Mouse (Mus musculus): ENCODE measurements at regions not wholly inside any gene's neighbourhood (a gene's known extent, or its start where the extent isn't known, plus 50 kb on each side); places are given as distances from the start of the nearest gene placed in this dataset.

DNA sequence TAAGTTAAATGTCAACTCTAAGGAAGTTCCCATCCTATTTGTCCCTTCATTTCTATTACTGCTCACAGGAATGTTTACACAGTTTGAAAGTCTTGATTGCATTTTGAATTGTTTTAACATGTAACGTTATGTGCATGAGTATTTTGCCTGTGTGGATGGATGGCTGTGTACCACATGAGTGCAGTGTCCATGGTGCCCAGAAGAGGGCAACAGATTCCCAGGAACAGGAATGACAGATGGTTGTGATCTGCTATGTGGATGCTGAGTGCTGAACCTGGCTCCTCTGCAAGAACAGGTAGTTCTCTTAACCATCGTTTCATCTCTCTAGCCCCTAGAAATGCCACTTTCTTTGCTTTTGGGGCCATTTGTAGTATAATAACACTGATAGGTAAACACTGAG lies 597.9 kb upstream of the Zwint start:
- WGBS = 83% methylated on average over 2 of the region's 2 CpGs
- Histone ChIP-seq H3K27ac (ENCODE audit: low read length) (no peak overlapping the region), H3K27me3 (replicated peaks; ENCODE audit: insufficient read depth, low read length) (no peaks in the 10 kb centered on the region), H3K36me3 (ENCODE audit: insufficient read depth, low read length) (no peaks in the 10 kb centered on the region), H3K4me1 (ENCODE audit: insufficient read depth, low read depth, low read length) (no peaks in the 10 kb centered on the region), H3K4me2 (replicated peaks; ENCODE audit: low read depth, low read length) (no peak overlapping the region), H3K9me3 (ENCODE audit: low read length) (no peaks in the 10 kb centered on the region), H3K4me3 (ENCODE audit: low read depth, low read length) (no peak overlapping the region), H3K9ac (replicated peaks; ENCODE audit: low read depth) (no peak overlapping the region)
- DNase-seq (ENCODE audit: low spot score) (no peak), ATAC-seq (no peak)
- no peak for TF ChIP-seq EP300 (IDR thresholded peaks at IDR 0.05)
- TF ChIP-seq CTCF (IDR thresholded peaks at IDR 0.05) = no peak

DNA sequence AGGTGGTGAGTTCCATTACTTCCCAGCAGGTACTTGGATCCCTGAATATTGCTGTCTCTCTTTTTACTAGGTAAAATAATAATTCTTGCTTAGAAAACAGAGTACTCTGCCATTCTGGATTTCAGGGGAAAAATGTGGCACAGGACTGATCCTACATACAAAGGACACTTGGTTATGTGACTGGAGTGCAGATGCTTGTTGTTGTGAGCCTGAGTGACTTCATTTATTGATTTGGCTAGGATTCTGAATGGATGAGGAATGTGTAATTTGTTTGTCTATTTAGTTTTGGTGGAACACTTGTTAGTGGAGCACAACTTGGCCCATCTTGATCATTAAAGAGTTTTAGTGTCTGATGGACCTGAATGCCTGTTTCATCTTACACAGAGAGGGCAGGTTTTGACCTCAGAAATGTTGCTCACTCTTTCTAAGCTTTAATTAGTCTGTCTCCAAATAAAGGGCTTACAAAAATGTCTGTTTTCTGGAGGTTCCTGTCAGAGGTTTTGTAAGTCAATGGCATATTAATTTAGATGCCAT lies 583.4 kb upstream of the Zwint start:
- Histone ChIP-seq H3K9me3 (ENCODE audit: low read length) (no peaks in the 10 kb centered on the region), H3K27ac (ENCODE audit: low read length) (no peak overlapping the region), H3K4me1 (ENCODE audit: insufficient read depth, low read depth, low read length) (no peaks in the 10 kb centered on the region), H3K27me3 (replicated peaks; ENCODE audit: insufficient read depth, low read length) (no peaks in the 10 kb centered on the region), H3K36me3 (ENCODE audit: insufficient read depth, low read length) (no peaks in the 10 kb centered on the region), H3K9ac (replicated peaks; ENCODE audit: low read depth) (no peak overlapping the region), H3K4me2 (replicated peaks; ENCODE audit: low read depth, low read length) (no peak overlapping the region), H3K4me3 (ENCODE audit: low read depth, low read length) (no peak overlapping the region)
- DNase-seq (ENCODE audit: low spot score) (no peak), ATAC-seq (no peak)
- no peak for TF ChIP-seq CTCF (IDR thresholded peaks at IDR 0.05)
- no peak for TF ChIP-seq EP300 (IDR thresholded peaks at IDR 0.05)

DNA sequence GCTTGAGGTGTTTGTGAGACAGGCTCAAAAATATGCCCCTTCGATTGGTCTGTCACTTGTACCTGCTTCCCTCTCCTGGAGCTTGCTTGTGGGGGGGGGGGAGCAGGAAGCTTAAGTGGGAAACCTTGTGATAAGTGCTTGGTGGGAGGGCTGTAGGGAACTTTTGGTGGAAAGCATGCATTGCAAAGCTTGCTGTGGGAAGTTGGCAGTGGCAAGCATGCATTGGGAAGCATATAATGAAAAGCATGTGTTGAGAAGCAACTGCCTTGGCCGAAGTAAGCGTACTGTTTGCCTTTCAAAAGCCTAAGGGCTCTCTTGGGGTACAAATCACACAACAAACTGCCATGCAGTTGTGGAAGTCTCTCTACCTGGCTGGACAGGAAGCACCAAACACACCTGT lies 576.3 kb upstream of the Zwint start:
- no peak for DNase-seq (ENCODE audit: low spot score)
- TF ChIP-seq CTCF (IDR thresholded peaks at IDR 0.05) (no peak), EP300 (IDR thresholded peaks at IDR 0.05) (no peak)

DNA sequence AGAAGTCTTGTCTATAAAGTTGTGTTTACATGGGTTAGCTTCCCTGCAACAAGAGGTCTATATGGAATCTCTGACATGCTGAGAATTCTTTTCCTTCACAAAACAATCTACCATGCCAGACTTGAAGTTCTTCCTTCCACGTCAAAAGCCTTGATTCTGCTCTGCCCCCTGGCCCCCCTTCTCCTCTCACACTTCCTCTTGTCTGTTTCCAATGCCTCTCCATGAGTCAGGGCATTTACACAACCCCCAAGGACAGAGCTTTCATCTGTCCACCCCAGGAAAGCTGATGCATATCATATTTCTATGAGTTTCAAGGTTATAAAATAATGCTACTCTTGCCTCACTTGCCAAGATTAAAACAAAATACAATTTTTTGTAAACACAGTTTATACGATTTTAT lies 557.7 kb upstream of the Zwint start:
- ATAC-seq (no peak), DNase-seq (ENCODE audit: low spot score) (no peak)
- no peaks in the 10 kb centered on the region for H3K9me3 ChIP-seq (ENCODE audit: low read length)
- WGBS = 33% methylated on average over 2 of the region's 2 CpGs
- H3K4me3 ChIP-seq (ENCODE audit: low read depth, low read length) = no peak overlapping the region
- H3K27me3 ChIP-seq (replicated peaks; ENCODE audit: insufficient read depth, low read length) = no peaks in the 10 kb centered on the region
- no peak overlapping the region for H3K9ac ChIP-seq (replicated peaks; ENCODE audit: low read depth)
- H3K4me1 ChIP-seq (ENCODE audit: insufficient read depth, low read depth, low read length) = no peaks in the 10 kb centered on the region
- no peaks in the 10 kb centered on the region for H3K36me3 ChIP-seq (ENCODE audit: insufficient read depth, low read length)
- no peak overlapping the region for H3K27ac ChIP-seq (ENCODE audit: low read length)
- no peak overlapping the region for H3K4me2 ChIP-seq (replicated peaks; ENCODE audit: low read depth, low read length)
- TF ChIP-seq CTCF (IDR thresholded peaks at IDR 0.05) (no peak), EP300 (IDR thresholded peaks at IDR 0.05) (no peak)

More for the DNA sequence above, 576.3 kb upstream of the Zwint start:
- no peak for ATAC-seq
- 83% methylated on average over 3 of the region's 3 CpGs for WGBS
- Histone ChIP-seq H3K9ac (replicated peaks; ENCODE audit: low read depth) (no peak overlapping the region), H3K27ac (ENCODE audit: low read length) (no peak overlapping the region), H3K4me1 (ENCODE audit: insufficient read depth, low read depth, low read length) (no peaks in the 10 kb centered on the region), H3K36me3 (ENCODE audit: insufficient read depth, low read length) (no peaks in the 10 kb centered on the region), H3K4me3 (ENCODE audit: low read depth, low read length) (no peak overlapping the region), H3K4me2 (replicated peaks; ENCODE audit: low read depth, low read length) (no peak overlapping the region), H3K27me3 (replicated peaks; ENCODE audit: insufficient read depth, low read length) (no peaks in the 10 kb centered on the region), H3K9me3 (ENCODE audit: low read length) (no peaks in the 10 kb centered on the region)

DNA sequence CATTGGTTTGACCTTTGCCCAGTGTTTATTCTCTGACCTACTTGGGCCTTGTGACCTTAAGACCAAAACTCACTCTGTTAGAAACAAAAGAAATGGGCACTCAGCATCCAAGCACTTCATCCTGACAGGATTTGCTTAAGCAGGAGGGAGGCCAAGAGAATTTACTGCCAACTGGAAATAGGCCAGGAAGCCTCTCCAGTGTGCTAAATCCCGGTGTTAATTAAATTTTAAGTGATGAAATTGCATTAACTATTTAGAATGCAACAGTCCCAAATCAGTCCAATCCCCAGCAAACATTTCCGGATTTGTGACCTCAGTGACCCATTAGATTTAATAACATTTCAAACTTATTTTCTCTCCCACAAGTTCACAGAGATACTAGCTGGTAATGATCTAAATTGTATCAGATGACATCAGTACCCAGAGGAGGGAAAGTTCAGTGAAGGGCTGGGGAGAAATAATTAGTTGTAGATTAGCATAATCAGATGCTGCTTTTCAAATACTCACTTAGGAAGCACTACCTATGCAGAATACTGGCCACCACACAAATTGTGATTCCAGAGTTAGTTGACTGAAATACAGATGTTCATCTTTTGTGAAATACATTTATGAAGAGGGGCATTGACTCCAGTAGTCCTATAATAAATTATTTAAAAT lies 555.4 kb upstream of the Zwint start:
- WGBS = 59% methylated on average over 2 of the region's 2 CpGs
- no peak for TF ChIP-seq CTCF (IDR thresholded peaks at IDR 0.05)
- TF ChIP-seq EP300 (IDR thresholded peaks at IDR 0.05) = no peak
- H3K4me1 ChIP-seq (ENCODE audit: insufficient read depth, low read depth, low read length) = no peaks in the 10 kb centered on the region
- DNase-seq (ENCODE audit: low spot score) = no peak
- no peak overlapping the region for H3K9ac ChIP-seq (replicated peaks; ENCODE audit: low read depth)
- ATAC-seq = no peak
- no peak overlapping the region for H3K27ac ChIP-seq (ENCODE audit: low read length)
- H3K36me3 ChIP-seq (ENCODE audit: insufficient read depth, low read length) = no peaks in the 10 kb centered on the region
- no peaks in the 10 kb centered on the region for H3K9me3 ChIP-seq (ENCODE audit: low read length)
- no peaks in the 10 kb centered on the region for H3K27me3 ChIP-seq (replicated peaks; ENCODE audit: insufficient read depth, low read length)
- H3K4me3 ChIP-seq (ENCODE audit: low read depth, low read length) = no peak overlapping the region
- no peak overlapping the region for H3K4me2 ChIP-seq (replicated peaks; ENCODE audit: low read depth, low read length)

DNA sequence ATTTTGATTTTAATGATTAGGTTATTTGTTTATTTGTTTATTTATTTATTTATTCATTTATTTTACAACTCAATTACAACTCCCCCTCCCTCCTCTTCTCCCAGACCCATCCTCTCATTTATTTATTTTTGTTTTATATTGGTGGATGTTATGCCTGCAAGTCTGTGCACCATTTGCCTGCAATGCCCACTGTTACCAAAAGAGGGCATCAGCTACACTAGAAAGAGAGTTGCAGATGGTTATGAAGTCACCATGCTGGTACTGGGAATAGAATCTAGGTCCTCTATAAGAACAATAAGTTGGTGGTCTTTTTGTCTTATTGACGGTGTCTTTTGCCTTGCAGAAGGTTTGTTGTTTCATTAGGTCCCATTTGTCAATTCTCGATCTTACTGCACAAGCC lies 535.2 kb upstream of the Zwint start:
- Histone ChIP-seq H3K4me3 (ENCODE audit: low read depth, low read length) (no peak overlapping the region), H3K4me2 (replicated peaks; ENCODE audit: low read depth, low read length) (no peak overlapping the region), H3K27ac (ENCODE audit: low read length) (no peak overlapping the region), H3K9me3 (ENCODE audit: low read length) (no peaks in the 10 kb centered on the region), H3K4me1 (ENCODE audit: insufficient read depth, low read depth, low read length) (no peaks in the 10 kb centered on the region), H3K9ac (replicated peaks; ENCODE audit: low read depth) (no peak overlapping the region), H3K36me3 (ENCODE audit: insufficient read depth, low read length) (no peaks in the 10 kb centered on the region), H3K27me3 (replicated peaks; ENCODE audit: insufficient read depth, low read length) (no peaks in the 10 kb centered on the region)
- TF ChIP-seq EP300 (IDR thresholded peaks at IDR 0.05) (no peak), CTCF (IDR thresholded peaks at IDR 0.05) (0 out of 2 replicates have a peak, but pooled peaks have one; percentile 6)
- no peak for ATAC-seq
- WGBS = 90% methylated on average over 2 of the region's 2 CpGs
- DNase-seq (ENCODE audit: low spot score) = no peak
